Comparison of ENCODE assay signal across 8 mouse cellular contexts in genomic region chr1:90690591-90691116, GRCm38 (mm10).
DNase-seq lines count a peak whose midpoint lies in the region; ATAC-seq lines count a peak whose summit lies in the region.

No protein-coding gene starts in this region.

- peak; percentile 35 for DNase-seq in adrenal gland, postnatal 10 days
- no peak for DNase-seq in adrenal gland, adult 18-20 months (ENCODE audit: low spot score in 2 of 2)
- DNase-seq in right cerebral cortex, adult 18-20 months: peak; percentile 72
- DNase-seq in right cerebral cortex, postnatal 4 days: no peak
- peak; percentile 42 for DNase-seq in layer of hippocampus, adult 11-12 months (ENCODE audit: low spot score)
- DNase-seq in lung, postnatal 25 days (ENCODE audit: low spot score): peak; percentile 35
- DNase-seq in retina, embryonic 14.5 days (ENCODE audit: low spot score): no peak

- ATAC-seq in monocyte, adult 5-6 weeks (replicated peaks; ENCODE audit: insufficient number of reproducible peaks, low FRiP score, low TSS enrichment, poor library complexity, severe bottlenecking): no peak

Comparison
In these comparisons a context has a peak if more than half of its experiments do, and no peak if none do; other contexts are left out.
1. DNase-seq: peak in adrenal gland, postnatal 10 days (single experiment), right cerebral cortex, adult 18-20 months (single experiment), layer of hippocampus, adult 11-12 months (single experiment) and lung, postnatal 25 days (single experiment); none in adrenal gland, adult 18-20 months (0 of 2), right cerebral cortex, postnatal 4 days (single experiment) and retina, embryonic 14.5 days (single experiment).